Mouse (Mus musculus): ENCODE results near the gene Prim2.

DNA sequence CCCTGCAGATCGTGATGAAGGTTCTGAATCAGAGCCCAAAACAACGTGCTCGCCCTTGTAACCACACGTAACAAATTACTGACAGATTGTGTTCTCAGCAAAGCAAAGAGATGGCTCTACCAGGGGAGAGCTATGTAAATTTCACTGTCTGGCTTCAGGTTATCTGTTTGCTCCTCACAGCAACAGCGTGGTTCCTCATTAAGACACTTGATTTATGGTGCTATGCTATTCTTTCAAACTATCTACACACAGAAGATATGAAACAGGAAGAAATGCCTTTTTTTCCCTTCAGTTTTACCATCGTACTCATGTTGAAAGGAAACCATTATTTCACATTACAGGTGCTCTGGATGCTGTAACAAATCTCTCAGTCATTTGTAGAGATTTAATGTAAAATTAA lies 179.4 kb downstream of the Prim2 start:
- TF ChIP-seq POLR2A (IDR thresholded peaks at IDR 0.05; ENCODE audit: low read depth, low read length) (no peak), CTCF (IDR thresholded peaks at IDR 0.05; ENCODE audit: extremely low read depth, insufficient read length, insufficient replicate concordance, low read depth, low read length) (no peak)

Measured in small intestine, adult 2 months (tissue).